Mouse (Mus musculus) CD4-positive helper T cell, adult 2 months (primary cell): Measurements from ENCODE around the gene Shoc2.
A peak's percentile ranks its signal among the peaks of the same experiment; 100 is the strongest.

Experiments
- DNase-seq: peaks from one replicate; pipeline ENCODE4 v3.0.0-alpha.2; 2012; ENCODE audit warnings: low read depth, missing footprints, low spot score

Shoc2 gene

DNA sequence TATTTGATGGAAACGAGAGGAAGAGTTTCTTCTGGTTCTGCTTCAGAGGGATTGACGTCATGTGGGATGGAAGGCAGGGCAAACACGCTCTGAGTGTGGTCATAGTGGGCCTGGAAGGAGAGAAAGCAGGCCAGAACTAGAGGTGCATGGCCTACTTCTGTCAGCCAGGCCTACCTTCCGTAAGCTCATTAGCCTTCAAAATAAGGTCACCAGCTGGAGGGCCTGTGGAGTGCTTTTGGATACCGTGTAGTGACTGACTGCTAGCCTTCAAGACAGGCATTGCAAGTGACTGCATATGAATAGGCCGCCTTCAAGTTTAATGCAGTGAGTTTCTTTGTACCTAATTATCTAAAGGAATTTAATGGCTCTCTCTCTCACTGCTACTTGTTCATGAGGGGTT lies 91.0 kb downstream of the Shoc2 start:
- no peak for DNase-seq

DNA sequence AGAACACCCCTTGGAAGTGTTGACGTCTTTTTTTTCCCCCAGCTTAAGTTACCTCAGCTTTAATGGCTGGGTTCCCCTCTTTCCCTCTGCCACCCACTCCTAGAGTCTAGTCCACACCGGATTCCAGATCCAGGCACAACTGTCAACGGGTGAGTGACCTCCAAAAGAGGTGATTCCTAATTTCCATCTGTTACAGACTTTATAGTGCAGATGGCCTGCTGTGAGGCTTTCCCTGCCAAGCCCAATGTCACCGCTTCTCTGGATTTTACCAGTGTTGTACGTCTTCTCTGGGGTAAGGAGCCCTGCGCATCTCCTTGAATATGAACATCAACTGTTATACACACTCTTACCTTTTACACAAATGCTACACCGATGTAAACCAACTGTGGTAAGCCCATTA lies 95.3 kb downstream of the Shoc2 start:
- DNase-seq, result no peak

DNA sequence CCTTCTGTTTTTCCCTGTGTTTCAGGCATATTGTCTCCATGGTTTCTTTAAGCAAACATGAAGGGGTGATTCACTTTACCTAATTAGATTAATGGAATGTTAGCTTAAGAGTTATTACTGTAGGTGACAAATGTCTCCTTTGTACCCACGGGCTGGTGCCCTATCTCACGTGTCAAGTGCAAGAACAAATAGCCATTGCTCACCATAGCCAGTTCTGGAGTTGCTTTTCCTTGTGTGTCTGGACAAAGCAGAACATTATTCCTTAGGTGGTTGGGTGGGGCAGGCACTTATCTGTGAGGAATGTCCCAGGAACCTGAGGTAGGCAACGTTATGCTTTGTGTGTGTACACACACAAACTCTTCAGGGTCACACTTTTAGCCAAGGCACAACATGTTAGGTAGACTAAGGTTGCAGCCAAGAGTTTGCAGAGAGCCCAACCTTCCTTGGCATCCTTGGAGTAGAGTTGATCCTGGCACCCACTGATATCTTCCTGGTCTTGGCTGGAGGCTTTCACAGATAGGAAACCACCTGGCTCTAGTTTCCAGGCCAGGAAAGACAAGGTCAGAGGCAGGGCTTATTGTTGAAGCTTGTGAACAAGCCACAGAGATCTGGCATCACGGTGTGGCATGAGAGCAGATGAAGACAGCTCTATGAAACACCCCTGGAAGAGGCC lies 96.4 kb downstream of the Shoc2 start:
- DNase-seq, result no peak

DNA sequence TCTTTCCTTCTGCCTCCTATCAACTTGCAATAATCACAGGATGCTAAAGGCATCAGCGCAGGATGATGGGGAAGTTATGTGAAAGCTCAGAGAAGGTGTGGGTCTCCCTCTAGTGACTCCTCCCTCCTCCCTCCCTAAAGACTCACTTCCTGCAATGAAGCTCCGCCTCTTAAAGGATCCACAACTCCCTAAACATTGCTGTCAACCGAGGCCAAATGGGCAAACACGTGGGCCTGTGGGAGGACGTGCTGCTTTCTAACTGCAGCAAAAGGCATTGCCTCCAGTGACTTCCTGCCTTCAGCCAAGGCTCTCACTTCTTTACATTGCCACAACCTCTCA lies 96.9 kb downstream of the Shoc2 start:
- DNase-seq, result peak; percentile 20

DNA sequence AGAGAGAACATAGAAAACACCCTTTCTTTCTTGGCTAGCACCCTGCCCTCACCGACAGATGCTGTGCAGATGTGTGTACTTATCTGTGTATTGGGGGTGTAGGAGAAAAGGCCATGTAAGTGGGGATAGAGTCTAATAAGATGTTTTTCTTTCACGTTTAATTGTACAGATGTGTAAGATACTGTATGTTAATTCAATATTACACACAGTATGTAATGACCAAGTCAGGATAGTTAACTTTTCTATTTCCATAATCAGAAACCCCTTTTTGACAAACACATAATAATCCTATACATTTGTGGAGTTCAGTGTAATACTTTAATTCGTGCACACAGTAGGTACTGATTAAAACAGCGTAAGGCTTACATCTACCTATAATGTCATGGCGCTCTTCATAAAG lies 99.7 kb downstream of the Shoc2 start, which contains the start of gene Adra2a:
Gene Adra2a, plus strand, starts transcription at position 301 of the 400 bp plus-strand sequence.
- no peak for DNase-seq

DNA sequence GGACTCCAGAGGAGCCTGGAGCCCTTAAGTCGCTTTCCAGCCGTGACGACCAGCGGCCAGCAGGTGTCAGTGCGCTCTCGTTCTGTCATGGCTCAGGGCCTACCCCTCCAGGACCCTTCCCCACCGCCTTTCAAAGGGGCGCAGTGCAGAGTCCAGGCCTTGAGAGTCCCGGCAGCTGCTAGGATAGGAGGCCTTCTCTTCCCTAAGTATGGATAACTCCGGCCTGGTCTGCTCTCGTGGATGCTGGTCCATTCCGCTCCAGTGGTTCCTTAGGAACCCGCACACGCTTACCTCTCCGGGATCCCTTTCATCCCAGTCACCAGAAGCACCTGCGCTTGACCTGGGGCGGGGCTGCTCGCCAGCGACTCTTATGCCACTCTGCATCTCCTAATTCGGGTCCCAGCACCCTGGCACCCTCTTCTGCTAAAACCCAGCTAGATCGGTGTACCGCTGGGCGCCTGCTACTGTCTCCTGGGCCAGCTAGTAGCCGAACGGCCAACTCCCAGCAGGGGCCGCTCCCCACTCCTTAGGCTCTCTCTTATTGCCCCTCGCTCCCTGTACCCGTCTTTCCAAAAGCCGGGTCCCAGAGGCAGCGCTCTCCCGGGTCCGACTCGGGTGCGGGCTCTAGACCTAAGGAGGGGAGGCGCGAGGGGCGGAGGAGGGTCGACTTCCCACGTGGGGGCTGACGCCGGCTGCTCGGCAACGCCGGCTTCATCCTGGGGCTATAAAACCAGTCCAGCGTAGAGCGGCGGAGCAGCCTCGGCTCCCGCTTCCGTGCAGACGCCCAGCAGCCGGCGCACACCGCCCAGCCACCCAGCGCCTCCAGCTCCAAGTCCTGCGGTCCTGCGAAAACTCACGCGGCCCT lies 100.6 kb downstream of the Shoc2 start:
- peak; percentile 22 for DNase-seq

DNA sequence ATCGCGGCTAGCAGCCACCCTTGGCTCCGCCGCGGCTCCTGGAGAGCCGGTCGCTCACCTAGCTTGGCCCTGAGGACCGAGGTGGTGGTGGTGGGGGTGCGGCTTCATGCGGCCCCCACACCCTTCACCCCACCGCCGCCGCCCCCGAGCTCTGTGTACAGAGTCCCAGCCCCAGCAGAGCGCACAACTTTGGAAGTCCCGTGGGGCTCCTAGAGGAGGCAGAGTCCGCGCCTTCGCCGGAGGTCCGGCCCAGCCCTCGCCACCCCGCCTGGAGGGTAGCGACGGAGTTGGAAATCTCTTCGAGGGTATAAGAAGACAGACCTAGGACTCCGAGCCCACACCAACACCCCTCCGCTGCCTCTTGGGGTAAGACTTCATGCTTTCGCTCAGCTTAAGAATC lies 101.3 kb downstream of the Shoc2 start:
- DNase-seq, result peak; percentile 9

DNA sequence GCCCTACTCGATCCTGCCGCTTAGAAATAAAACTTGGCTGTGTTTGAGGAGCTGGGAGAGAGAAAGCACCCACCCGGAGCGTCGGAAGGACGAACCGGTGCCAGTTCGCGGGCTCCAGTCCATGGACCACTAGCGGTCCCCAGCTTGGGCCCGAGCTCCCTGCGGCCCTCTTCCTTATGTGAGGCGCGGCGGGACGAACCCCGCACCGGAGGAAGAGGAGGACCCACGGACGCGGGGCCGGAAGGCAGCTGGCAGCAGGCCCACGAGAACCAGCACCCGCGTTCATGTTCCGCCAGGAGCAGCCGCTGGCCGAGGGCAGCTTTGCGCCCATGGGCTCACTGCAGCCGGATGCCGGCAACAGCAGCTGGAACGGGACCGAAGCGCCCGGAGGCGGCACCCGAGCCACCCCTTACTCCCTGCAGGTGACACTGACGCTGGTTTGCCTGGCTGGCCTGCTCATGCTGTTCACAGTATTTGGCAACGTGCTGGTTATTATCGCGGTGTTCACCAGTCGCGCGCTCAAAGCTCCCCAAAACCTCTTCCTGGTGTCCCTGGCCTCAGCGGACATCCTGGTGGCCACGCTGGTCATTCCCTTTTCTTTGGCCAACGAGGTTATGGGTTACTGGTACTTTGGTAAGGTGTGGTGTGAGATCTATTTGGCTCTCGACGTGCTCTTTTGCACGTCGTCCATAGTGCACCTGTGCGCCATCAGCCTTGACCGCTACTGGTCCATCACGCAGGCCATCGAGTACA lies 102.0 kb downstream of the Shoc2 start:
- DNase-seq, result peak; percentile 24

DNA sequence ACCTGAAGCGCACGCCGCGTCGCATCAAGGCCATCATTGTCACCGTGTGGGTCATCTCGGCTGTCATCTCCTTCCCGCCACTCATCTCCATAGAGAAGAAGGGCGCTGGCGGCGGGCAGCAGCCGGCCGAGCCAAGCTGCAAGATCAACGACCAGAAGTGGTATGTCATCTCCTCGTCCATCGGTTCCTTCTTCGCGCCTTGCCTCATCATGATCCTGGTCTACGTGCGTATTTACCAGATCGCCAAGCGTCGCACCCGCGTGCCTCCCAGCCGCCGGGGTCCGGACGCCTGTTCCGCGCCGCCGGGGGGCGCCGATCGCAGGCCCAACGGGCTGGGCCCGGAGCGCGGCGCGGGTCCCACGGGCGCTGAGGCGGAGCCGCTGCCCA lies 102.6 kb downstream of the Shoc2 start:
- peak; percentile 8 for DNase-seq

DNA sequence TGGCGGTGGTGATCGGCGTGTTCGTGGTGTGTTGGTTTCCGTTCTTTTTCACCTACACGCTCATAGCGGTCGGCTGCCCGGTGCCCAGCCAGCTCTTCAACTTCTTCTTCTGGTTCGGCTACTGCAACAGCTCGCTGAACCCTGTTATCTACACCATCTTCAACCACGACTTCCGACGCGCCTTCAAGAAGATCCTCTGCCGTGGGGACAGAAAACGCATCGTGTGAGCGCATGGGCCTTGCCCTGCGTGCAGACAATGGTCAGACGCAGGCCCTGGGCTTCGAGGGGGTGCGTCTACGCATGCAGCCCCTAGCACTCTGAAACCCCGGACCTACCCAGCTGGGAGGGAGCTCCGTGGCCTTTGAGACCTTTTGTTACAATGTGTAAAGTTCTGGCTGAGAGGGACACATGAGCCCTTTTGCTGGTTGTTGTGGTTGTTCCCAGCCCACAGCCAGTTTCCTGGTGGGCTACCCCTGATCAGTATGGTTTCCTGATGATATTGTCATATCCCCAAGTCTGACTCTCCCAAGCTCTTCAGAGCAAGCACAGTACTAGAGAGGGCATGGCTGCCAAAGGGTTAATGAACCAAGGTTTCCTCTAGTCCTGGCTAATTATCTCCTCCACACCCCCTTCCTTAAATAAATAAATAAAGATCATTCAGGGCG lies 103.4 kb downstream of the Shoc2 start:
- peak; percentile 60 for DNase-seq

DNA sequence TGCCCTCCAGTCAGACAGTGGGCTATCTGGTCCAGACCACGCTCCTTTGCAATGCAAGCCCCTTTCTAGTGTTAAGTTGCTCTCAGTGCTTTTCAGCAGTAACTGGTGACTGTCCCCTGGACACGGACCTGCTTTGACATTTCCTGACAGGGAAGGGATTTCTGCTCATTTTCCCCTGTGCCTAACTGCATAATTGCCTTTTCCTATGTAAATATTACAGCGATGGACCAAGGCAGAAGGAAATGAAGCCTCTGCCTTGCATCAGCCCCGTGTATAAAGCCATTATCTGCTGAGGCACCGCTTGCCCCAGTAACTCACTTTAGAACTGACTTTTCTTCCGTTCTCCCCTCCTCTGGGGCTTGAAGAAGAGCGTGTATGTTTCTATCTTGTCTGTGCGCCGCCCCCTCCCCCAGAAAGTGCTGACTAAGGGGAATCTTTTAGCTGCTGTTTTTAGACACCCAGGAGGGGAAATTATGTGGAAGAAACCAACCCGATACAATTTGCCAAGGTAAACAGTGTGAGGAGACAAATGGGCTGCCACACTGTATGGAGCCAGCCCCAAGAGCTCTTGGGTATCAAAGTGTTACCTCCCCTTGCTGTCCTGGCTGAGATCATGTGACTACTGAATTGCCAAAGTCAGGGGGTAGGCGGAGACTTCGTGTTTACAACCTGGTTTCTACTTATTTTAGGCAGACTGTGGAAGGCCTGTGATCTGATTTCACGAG lies 104.2 kb downstream of the Shoc2 start:
- no peak for DNase-seq

DNA sequence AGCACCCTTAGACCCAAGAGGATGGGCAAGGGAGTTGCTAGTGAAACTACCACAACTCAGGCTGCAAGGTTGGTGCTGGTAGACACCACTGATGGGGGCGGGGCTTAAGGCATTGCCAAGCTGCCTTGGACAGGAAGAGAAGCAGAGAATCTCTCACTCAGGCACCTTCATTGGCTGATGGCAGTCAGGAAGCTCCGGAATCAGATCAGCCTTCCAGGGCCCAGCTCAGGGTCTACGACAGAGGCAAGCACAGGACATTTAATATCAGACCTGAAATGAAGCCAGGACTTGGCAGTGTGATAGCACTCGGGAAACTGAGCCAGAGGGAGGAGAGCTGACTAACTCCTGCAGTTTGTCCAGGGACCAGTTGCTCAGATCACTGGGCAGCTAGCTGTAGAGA lies 107.5 kb downstream of the Shoc2 start:
- no peak for DNase-seq

DNA sequence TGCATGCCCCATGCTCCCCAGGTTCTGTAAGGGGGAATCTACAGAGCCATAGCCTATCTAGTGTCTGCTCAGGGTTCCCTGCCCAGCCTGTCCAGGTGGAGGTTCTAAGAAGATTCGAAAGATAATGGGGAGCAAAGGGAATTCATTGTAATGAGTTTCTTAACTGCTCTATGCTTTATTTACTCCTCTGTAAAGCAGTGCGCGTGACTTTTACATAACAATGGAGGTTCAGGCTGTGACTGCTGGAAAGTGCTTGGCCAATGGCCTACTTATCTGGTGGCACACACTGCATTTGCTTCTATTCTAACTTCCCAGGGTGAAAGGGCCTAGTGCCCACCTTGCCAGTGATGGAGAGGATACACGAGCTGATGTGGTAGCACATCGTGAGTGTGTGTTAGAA lies 111.7 kb downstream of the Shoc2 start:
- no peak for DNase-seq

DNA sequence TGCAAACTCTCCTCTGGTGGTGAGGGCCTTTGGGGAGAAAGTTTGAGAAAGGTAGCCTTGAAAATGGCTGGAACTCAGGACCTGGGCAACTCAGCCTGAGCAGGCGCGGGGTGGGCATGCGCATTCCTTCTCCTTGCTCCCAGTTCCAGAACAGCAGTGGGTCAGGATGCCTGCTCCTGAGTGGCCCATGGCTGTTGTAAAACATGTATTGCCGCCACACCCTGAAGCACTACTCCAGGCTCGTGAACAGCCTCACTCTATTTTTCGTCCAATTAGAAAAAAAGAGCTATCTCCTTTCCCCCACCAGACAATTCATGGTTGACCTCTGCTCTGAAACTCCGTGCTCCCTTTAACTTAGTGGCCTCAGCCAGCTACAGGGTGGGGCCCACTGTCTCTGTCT lies 124.3 kb downstream of the Shoc2 start:
- DNase-seq, result no peak

DNA sequence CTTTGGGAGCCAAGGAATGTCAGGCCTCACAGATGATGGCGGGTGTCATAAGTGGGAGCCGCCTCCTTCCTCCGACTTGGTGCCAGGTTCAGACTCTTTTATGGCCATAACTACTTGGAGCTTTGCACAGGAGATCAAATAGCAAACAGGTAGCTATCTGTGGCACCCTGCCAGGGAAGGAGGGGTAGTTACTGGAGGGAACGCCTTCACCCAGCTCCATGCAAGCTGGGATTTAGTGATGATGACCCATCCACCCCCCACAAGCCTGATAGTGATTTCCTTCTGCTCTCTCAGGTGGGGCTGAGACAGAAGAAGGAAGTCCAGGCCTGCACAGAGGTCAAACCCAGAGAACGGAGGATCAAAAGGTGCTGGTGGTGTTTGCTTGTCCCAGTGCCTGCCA lies 126.4 kb downstream of the Shoc2 start:
- DNase-seq, result no peak

DNA sequence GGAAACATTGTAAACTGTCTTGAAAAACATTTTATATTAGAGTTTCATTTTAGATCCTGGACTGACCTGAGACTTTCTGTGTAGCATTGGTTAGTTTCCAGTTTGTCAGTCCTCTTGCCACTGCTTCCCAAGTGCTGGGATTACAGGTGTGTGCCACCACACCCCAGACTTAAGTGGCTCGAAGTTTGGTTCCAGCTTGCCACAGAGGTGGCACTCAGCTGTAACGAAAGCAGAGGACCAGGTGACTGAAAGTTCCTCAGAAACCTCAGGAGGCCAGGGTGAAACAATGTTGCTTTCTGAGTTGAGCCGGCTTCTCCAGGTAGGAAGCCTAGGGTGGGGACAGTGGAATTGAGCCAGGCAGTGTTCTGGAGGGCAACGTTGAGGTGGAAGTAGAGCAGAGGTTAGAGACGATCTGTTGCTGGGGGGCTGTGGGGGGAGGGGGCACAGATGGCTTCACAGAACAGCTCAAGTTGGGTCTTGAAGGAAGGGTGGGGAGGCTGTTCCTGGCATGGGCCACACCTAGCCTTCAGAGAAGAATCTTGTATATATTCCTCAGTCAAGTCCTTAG lies 128.2 kb downstream of the Shoc2 start:
- DNase-seq, result no peak

DNA sequence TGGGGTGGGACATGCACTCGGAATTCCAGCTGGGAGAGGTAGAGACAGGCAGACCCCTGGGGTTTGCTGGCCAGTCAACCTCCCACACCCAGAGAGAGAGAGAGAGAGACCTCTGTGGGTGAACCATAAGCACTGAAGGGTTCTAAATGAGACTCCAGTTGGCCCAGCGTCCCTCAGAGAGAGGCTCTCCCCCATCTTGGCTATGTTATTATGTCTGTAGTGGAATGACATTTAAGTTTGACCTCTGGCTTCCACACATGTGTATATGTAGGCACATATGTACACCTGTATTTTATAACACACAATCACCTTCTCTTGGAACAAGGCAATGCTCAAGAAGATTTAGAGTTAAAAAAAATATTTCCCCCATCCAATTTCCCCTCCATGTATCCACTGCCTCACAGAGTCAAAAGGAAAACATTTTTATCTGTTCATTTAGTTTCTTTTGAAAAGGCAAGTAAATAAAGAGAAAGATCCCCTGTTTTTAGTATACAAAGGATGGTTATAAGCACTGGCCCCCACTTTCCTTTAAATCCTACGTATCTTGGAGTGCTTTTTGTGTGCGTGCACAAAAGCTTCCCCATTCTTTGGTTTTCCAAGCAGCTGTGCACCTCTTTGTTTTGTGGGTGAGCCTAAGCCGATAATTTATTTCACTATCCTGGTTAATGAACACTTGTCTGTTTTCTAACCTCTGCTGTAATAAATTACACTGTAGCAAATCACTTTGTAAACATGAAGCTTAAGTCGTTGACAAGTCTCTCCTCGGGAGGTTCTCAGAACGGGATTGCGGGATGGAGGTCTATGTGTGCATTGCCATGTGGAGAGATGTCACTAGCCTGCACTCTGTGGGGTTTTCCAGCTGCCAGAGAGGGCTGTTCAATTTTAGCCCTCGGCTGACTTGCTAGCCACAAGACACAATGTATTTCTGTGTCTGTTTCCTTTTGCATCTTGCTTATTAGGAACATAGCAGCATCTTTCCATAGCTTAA lies 132.6 kb downstream of the Shoc2 start:
- no peak for DNase-seq

DNA sequence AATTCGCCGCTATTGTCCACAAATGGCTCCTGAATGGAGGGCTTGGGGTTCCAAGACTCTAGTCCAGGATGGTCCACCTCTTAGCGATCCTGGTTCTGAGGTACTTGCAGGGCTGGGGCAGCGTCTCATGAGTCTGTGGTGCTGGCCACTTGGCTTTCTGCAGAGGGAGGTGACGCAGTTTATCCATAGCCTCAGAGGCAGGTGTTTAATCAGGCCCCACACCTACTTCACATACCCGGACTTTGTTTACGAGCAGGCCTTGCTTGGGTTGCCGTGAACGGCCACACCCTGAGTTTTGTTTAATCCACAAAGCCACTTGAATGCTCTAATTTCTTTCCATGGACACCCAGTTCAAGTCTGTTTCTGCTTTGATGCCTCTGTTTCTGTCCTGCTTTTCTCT lies 137.2 kb downstream of the Shoc2 start:
- no peak for DNase-seq

DNA sequence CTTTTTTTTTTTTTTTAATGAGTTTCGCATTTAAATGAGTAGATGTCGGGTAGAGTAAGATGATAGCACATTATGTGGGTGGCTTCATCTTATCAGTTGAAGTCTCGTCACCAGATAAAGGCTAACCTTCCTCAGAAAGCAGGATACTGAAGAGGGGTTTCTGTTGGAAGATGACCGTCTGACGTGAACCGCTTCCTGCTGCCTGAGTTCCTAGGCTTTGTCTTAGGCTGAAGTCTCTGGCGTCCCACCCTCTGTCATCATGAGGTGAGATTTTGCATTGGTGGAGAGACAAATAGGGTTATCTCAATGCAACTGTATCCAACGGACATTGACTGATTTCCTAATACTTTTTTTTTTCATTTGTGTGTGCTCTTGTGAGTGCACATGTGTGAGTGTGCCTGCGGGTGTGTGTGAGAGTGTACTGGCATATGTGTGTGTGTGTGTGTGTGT lies 137.6 kb downstream of the Shoc2 start:
- no peak for DNase-seq
